Mouse (Mus musculus): ENCODE data around the gene Kcnmb4.

Kcnmb4 gene

DNA sequence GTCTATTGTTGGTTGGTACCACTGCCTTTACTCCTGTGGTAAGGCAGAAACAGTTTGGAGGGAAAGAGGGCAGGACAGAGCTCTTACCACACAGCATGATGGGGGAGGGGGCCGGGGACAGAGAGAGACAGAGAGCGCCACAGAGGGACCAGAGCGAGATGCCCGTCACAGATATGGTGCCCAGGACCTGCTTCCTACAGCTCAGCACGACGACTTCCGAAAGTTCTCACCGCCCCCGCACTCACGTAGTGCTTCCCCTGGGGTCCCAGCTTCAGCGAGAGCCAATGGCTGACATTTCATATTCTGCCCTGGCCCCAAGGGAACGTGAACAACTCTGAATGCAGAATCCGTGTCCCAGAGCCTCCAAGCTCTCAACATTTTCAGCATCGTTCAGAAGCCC is 76.1 kb downstream of the Kcnmb4 start:
- DNase-seq: no peak

DNA sequence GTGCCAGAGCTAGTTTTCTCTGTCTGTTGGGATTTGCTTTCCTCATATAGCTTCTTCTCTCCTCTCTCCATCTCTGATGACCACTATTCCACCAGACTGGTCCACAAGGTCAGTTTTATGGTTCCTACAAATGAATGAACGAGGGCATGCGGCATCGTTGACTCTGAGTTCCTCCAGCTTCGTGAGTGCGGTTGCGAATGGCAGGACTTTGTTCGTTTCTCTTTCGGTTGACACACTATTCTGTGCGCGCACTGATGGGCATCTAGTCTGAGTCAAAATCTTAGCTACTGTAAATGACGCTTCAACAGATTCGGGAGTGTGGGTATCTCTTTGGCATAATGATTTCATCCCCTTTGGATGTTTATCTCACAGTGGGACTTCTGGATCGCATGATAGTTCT is 76.7 kb downstream of the Kcnmb4 start:
- no peak for DNase-seq

DNA sequence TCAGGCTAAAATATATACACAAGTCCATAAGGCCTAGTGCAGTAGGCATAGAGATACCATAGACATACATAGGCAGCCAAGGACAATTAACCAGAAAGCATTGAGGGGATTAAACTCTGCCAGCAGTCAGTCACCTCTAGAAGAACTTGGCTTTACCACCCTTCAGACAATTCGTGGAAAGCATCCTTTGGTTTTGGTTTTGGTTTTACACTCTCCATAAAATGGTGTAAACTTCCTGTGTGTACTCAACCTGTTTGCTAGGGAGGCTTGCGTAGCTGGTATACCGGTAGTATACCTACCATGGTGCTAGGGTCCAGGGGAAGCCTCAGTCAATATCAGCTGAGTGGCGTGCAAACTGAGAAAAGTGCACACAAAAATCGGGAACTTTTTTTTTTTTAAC is 77.4 kb downstream of the Kcnmb4 start:
- no peak for DNase-seq

DNA sequence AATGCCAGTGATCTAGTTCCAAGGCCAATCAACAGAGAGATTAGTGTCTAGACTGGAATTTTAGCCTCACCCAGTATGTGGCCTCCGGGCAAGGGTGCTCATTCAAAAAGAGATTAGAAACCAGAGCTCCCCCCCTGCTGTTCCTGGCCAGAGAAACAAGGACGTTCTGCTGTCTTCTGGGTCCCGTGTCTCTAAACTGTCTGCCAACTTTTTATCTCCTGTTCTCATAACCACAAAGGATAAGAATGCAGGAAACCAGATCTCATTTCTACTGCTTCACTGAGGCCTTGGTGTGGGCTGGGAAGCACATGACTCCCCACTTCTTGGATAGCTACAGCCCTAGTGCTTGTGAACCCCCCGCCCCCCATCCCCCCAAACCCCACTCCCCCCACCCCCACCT is 79.1 kb downstream of the Kcnmb4 start:
- no peak for DNase-seq

DNA sequence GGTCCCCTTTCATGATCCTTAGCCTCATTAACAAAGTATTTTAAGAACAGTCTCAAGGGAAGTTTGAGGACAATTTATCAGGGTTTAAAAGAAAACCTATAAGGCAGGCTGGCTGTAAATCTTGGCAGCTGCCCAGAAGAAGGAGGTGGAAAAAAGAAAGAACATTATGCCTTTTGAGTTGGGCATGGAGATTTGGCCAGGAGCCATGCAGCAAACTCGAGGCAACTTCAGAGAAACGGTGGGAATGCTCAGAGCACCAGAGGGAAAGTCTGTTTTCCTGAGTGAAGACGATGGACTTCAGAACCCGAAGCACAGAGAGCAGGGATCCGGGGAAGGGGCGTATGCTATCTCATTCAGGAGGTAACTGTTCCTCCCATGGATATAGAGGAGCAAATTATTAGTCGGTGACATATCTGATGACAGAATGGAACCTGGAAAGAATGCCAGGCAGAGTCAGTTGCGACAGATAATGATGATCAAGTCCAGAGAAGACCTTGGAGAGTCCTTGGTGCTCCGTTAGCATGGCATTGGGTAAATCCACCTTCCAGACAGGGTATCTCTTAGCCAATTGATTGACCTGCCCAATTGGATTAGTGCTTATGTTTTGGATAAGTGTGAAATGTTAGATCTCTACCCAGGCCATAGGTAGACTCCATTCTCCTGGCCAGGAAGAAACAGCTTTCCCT is 79.7 kb downstream of the Kcnmb4 start:
- no peak for DNase-seq

DNA sequence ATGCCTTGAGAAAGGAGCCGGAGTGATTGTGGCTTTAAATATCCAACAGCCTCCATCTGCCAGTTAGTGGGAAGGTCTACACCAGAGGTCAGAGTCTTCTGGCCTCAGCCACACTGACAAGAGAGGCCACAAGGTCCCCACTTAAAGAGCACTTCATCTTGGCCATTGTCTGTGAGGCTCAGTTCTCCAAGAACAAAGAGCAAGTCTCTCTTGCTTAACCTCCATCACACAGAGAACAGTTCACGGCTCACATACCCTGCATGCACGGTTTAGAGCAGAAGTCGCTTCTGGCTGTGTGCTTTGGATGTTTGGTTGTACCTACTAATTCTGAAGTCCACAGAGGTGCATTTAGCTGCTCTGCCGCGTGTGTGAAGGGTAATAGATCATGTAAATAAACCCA is 84.8 kb downstream of the Kcnmb4 start:
- no peak for DNase-seq

DNA sequence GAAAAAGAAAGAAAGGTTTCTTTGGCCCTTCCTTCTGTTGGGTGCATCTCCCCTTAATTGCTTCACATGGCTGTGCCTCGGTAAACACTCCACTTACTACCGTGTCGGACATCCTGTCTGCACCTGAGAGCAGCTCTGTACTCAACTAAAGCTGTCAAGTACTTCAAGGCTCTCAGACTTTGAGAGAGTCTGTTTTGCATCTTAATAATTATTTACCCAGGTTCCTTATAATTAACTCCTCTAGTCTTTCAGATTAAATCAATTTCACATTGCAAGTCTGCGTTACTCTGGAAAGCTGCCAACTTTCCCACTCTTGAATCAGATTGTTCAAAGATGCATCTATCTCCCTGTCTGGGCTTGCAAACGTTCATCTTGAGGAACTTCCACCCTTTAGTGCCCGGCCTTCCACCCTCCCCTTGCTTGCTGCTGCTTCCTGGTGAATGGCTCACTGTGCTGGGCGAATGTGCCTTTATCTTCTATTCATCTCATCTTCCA is 87.2 kb downstream of the Kcnmb4 start:
- DNase-seq: no peak

DNA sequence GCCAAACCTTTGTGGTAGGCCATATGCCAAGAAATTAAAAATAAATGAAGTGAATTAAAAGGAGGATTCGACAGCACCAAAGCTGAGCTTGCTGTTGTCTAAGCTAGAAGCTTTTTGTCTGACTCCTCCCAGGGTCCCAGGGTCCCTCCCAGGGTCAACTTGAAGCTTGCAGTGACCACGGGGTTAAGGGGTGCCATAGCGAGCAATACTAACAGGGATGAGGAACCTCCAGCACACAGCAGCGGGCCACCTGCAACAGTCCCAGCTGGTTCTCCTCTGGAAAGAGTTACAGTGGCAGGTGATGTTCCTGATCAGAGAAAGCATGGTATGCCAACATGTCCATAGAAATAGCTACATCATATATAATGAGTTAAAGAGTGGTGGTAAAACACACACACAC is 89.3 kb downstream of the Kcnmb4 start:
- no peak for DNase-seq

DNA sequence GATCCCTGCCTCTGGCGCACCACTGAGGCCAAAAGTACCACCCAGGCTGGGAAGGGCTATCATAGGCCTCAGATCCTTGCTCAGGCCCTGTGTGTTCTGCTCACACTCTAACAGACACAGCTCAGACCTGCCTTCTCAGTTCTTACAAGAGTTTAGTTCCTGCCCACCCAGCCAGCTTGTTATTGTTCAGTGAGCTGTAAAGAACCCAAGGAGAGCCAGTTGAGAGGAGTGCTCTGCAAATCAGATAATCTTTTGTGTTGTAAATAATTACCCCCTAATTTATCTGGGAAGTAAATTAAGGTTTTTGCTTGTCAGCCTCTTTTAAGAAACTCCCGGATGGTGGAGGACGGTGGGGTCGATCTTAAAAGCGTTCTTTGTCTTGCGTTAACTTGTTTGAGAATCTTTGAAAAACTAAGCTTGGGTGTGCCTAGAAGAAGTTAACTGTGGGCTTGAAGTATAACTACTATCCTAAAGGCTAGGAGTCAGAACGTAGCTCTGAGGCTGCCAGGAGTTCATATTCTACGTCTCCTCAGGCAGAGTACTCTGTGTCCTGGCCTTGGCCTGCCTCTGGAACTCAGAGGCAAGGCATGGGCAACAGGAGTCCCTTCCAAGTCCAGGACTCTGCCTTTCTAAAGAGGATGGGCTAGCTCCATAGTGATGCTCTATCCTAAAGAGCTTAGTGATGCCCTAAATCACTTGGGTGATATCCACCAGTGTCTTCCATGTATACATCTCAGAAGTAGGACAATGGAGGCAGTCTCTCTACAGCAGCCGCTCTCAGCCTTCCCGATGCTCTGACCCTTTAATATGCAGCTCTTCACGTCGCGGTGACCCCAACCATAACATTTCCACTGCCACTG is 90.6 kb downstream of the Kcnmb4 start:
- no peak for DNase-seq

DNA sequence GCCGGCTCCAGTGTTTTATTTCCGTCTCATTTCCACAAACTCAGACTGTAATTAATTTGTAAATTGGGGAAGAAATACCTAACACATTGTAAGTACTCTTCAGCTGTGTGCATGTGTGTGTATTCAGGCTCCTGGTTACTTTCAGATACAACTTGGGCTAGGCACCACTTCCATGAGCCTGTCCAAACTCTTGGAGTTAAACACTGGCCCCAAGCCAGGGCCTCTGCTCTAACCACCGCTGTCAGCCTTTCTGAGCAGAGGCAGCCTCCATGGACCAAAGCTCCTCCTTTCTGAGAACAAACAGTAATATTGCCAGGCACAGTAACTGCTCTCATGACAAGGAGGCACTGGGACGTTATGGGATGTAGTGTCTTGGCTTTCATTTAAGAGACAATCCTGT is 96.8 kb downstream of the Kcnmb4 start:
- no peak for DNase-seq

DNA sequence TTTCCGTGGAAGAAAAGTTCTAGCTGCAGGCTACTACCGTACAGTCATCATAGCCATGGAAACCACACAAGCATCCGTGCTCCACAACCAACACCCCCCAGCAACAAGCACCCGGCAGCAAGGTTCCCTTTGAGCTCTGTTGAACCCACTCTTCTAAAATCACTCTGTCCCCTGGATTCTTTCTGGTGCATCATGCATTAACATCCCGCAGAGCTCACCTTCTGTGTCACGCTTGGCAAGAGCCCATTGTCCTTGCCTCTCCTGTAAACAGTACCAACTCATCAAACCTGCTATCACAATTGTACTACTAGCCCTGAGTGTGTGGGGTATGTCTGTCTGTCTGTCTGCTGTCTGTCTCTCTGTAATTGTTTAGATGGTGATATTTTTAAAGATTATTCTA is 99.6 kb downstream of the Kcnmb4 start:
- DNase-seq: peak; percentile 80

DNA sequence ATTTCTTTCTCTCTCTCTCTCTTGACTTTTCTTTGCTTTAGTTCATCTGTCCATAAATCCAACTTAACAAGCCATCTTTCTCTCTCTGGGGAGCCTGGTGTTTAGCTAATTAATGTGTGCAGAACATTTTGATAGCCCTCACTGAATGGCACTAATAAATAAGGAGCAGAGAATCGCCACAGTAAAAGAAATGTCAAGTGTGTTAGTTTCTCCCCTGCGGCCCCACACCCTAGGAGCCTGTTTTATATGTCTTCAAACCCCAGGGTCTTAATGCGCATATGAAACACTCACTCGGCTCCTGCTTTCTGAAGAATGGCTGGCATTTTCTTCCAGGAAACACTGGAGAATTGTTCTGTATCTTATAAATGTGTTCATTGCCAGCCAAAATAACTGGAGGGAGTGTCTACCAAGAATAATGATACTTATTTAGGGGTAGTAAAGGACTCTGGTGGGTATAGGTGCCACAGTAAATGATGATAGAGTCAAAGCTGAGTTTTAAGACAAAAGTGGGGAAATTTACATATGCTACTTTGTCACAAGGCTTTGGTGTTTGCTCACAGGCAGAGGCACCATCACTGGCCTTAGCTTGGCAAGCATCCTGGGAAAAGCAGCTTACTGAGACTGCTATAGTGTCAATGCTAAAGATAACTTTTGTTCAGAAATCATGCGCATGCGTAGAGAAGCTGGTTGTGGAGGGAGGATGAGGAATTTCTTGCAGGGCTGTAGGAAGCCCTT is 102.5 kb downstream of the Kcnmb4 start:
- DNase-seq: no peak
